Mouse (Mus musculus) limb, embryonic 10.5 days (tissue): ENCODE data around the gene Ppp1r18. TPM values are rescaled to one million over a fixed set of nuclear protein-coding genes. Genes with fewer than 3 reads are reported as not detected.

Source experiments
- DNase-seq: peaks from one replicate; pipeline ENCODE4 v3.0.0-alpha.2; 2017; ENCODE audit warnings: low spot score
- H3K27ac ChIP-seq: fragments of 300-500 bp; sonication (generic); 2 replicates; pipeline ENCODE4 v1.5.1; 2016; ENCODE audit warnings: mild to moderate bottlenecking
- H3K27me3 ChIP-seq: fragments of 300-500 bp; sonication (generic); 2 replicates; pipeline ENCODE4 v1.6.1; 2016; ENCODE audit warnings: low read depth, mild to moderate bottlenecking; ENCODE audit not compliant: poor library complexity, severe bottlenecking
- H3K36me3 ChIP-seq: fragments of 300-500 bp; sonication (generic); 2 replicates; pipeline ENCODE4 v1.6.1; 2016; ENCODE audit warnings: mild to moderate bottlenecking, moderate library complexity
- H3K4me1 ChIP-seq: fragments of 300-500 bp; sonication (generic); 2 replicates; pipeline ENCODE4 v1.6.1; 2016
- H3K4me3 ChIP-seq: fragments of 300-500 bp; sonication (generic); 2 replicates; pipeline ENCODE4 v1.5.1; 2016; ENCODE audit warnings: mild to moderate bottlenecking, moderate library complexity
- H3K9me3 ChIP-seq: fragments of 300-500 bp; sonication (generic); replicated peaks from 2 replicates; pipeline ENCODE4 v1.6.1; 2016; ENCODE audit warnings: mild to moderate bottlenecking
- WGBS: fragments of 180-500 bp; shearing (Covaris S2); methylation state at CpG from one replicate; pipeline ENCODE4 v1.1.7; 2016; 5-methylcytosine and 5-hydroxymethylcytosine counted together
- polyA plus RNA-seq: library from polyadenylated mRNA; unstranded; fragments of >200 nt; fragmentation: Nextera tagmentation; extraction: Ambion mirVana; gene quantifications from 2 replicates; pipeline ENCODE4 v1.2.1, GENCODE M21; 2016

The Ppp1r18 gene
- polyA plus RNA-seq, result 21.4 and 22.1 TPM in 2 replicates

GRCm38 (mm10) chr17:35865481-35866280, at the start of gene Ppp1r18:
Ppp1r18 (plus strand) TSS chr17:35865593.
- Histone ChIP-seq H3K27me3 (no peaks in the 10 kb centered on the region), H3K36me3 (peaks cover 36% of the 10 kb centered on the region), H3K9me3 (no peaks in the 10 kb centered on the region), H3K27ac (peak within 1 kb of the TSS; percentile 97), H3K4me1 (peaks cover 76% of the 10 kb centered on the region), H3K4me3 (peak within 1 kb of the TSS; percentile 73)
- under 1% methylated on average over 46 of the region's 48 CpGs for WGBS
- DNase-seq, result peak; percentile 90

GRCm38 (mm10) chr17:35815836-35816235, 49.6 kb upstream of the Ppp1r18 start:
- Histone ChIP-seq H3K4me1 (peaks cover 19% of the 10 kb centered on the region), H3K27ac (no peak overlapping the region), H3K4me3 (no peak overlapping the region), H3K9me3 (no peaks in the 10 kb centered on the region), H3K36me3 (no peaks in the 10 kb centered on the region), H3K27me3 (peaks cover 19% of the 10 kb centered on the region)
- 71% methylated on average over 7 of the region's 7 CpGs for WGBS
- DNase-seq, result no peak

GRCm38 (mm10) chr17:35816686-35817085, 48.7 kb upstream of the Ppp1r18 start:
- no peaks in the 10 kb centered on the region for H3K36me3 ChIP-seq
- peak overlapping the region; percentile 67 for H3K27ac ChIP-seq
- DNase-seq, result no peak
- peaks cover 22% of the 10 kb centered on the region for H3K27me3 ChIP-seq
- peaks cover 27% of the 10 kb centered on the region for H3K4me1 ChIP-seq
- H3K4me3 ChIP-seq, result no peak overlapping the region
- no peaks in the 10 kb centered on the region for H3K9me3 ChIP-seq
- 38% methylated on average over 10 of the region's 14 CpGs for WGBS

GRCm38 (mm10) chr17:35817226-35817625, 48.2 kb upstream of the Ppp1r18 start:
- Histone ChIP-seq H3K27ac (peak overlapping the region; percentile 67), H3K4me3 (no peak overlapping the region), H3K27me3 (peaks cover 28% of the 10 kb centered on the region), H3K9me3 (no peaks in the 10 kb centered on the region), H3K36me3 (no peaks in the 10 kb centered on the region), H3K4me1 (peaks cover 33% of the 10 kb centered on the region)
- WGBS, result 49% methylated on average over 10 of the region's 10 CpGs
- peak; percentile 57 for DNase-seq

- Histone ChIP-seq H3K9me3 (no peaks in the 10 kb centered on the region), H3K27me3 (peaks cover 28% of the 10 kb centered on the region), H3K4me3 (no peak overlapping the region), H3K36me3 (peaks cover 5% of the 10 kb centered on the region; the same call in 1 of the 2 replicates), H3K4me1 (peaks cover 51% of the 10 kb centered on the region), H3K27ac (no peak overlapping the region)
- WGBS, result 80% methylated on average over 5 of the region's 5 CpGs
- DNase-seq, result no peak
Measured at GRCm38 (mm10) chr17:35820111-35820510, 45.3 kb upstream of the Ppp1r18 start.

GRCm38 (mm10) chr17:35821439-35822430, 43.7 kb upstream of the Ppp1r18 start, which contains the start of gene Ier3:
Ier3 (plus strand) TSS chr17:35821684.
- peak within 1 kb of the TSS; percentile 91 for H3K27ac ChIP-seq

GRCm38 (mm10) chr17:35822564-35822963, 42.8 kb upstream of the Ppp1r18 start:
- 4% methylated on average over 11 of the region's 11 CpGs for WGBS
- Histone ChIP-seq H3K9me3 (no peaks in the 10 kb centered on the region), H3K27me3 (peaks cover 21% of the 10 kb centered on the region), H3K27ac (peak overlapping the region; percentile 91), H3K36me3 (peaks cover 30% of the 10 kb centered on the region), H3K4me1 (peaks cover 36% of the 10 kb centered on the region), H3K4me3 (peak overlapping the region; percentile 78)
- no peak for DNase-seq

More at GRCm38 (mm10) chr17:35821439-35822430, 43.7 kb upstream of the Ppp1r18 start, which contains the start of gene Ier3:
- H3K36me3 ChIP-seq, result peaks cover 22% of the 10 kb centered on the region
- peaks cover 44% of the 10 kb centered on the region for H3K4me1 ChIP-seq
- under 1% methylated on average over 62 of the region's 62 CpGs for WGBS
- H3K4me3 ChIP-seq, result peak within 1 kb of the TSS; percentile 78
- peak; percentile 82 for DNase-seq
- no peaks in the 10 kb centered on the region for H3K9me3 ChIP-seq
- peaks cover 21% of the 10 kb centered on the region for H3K27me3 ChIP-seq

GRCm38 (mm10) chr17:35822964-35823937, 42.1 kb upstream of the Ppp1r18 start, which contains the start of gene Flot1:
Flot1 (plus strand) TSS chr17:35823230.
- 0% methylated on average over 47 of the region's 47 CpGs for WGBS
- Histone ChIP-seq H3K9me3 (no peaks in the 10 kb centered on the region), H3K27ac (peak within 1 kb of the TSS; percentile 91), H3K4me1 (peaks cover 35% of the 10 kb centered on the region), H3K27me3 (peaks cover 21% of the 10 kb centered on the region), H3K4me3 (peak within 1 kb of the TSS; percentile 78), H3K36me3 (peaks cover 37% of the 10 kb centered on the region)
- peak; percentile 96 for DNase-seq

- Histone ChIP-seq H3K36me3 (peaks cover 45% of the 10 kb centered on the region), H3K27ac (peak overlapping the region; percentile 91), H3K27me3 (peaks cover 21% of the 10 kb centered on the region), H3K4me1 (peaks cover 36% of the 10 kb centered on the region), H3K9me3 (no peaks in the 10 kb centered on the region), H3K4me3 (peak overlapping the region; percentile 78)
- peak; percentile 63 for DNase-seq
- 41% methylated on average over 7 of the region's 7 CpGs for whole genome bisulfite sequencing
Measured at GRCm38 (mm10) chr17:35824402-35824801, 41.0 kb upstream of the Ppp1r18 start.

- Histone ChIP-seq H3K9me3 (no peaks in the 10 kb centered on the region), H3K27me3 (peaks cover 14% of the 10 kb centered on the region), H3K4me3 (no peak overlapping the region), H3K36me3 (peaks cover 46% of the 10 kb centered on the region), H3K4me1 (peaks cover 44% of the 10 kb centered on the region), H3K27ac (no peak overlapping the region)
- no peak for DNase-seq
- 94% methylated on average over 13 of the region's 13 CpGs for WGBS
Measured at GRCm38 (mm10) chr17:35825109-35825850, 40.1 kb upstream of the Ppp1r18 start.

- Histone ChIP-seq H3K36me3 (peaks cover 85% of the 10 kb centered on the region), H3K27ac (peak overlapping the region; percentile 46; the same call in 1 of the 2 replicates), H3K4me1 (peaks cover 16% of the 10 kb centered on the region), H3K4me3 (peak overlapping the region; percentile 33), H3K27me3 (no peaks in the 10 kb centered on the region), H3K9me3 (no peaks in the 10 kb centered on the region)
- WGBS, result 3% methylated on average over 21 of the region's 21 CpGs
- DNase-seq, result peak; percentile 91
Measured at GRCm38 (mm10) chr17:35829737-35830136, 35.7 kb upstream of the Ppp1r18 start.
